Mouse (Mus musculus): ENCODE measurements at regions not wholly inside any gene's neighbourhood (a gene's known extent, or its start where the extent isn't known, plus 50 kb on each side); places are given as distances from the start of the nearest gene placed in this dataset.

DNA sequence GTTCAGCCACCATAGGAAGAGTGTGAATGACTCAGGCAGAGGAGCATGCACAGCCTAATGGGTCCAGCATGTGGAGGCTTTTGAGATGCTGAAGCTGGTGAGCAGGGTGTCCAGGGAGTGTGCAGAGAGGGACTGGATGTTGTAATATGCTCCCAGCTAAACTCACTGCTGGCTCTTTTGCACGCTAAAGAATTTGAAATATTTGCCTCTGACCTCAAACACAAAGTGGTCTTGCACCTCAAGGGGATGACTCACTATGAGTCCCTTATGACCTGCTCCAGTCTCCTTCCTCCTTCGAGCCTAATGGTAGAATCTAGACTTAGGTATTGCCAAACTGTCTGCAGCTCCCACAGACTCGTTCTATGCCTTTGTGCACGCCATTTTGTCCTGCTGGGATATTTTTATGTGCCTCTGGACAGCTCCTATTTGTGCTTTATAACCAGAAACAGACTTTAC lies 55.0 kb upstream of the Slit3 start:
- no peak for DNase-seq (ENCODE audit: low spot score)

DNA sequence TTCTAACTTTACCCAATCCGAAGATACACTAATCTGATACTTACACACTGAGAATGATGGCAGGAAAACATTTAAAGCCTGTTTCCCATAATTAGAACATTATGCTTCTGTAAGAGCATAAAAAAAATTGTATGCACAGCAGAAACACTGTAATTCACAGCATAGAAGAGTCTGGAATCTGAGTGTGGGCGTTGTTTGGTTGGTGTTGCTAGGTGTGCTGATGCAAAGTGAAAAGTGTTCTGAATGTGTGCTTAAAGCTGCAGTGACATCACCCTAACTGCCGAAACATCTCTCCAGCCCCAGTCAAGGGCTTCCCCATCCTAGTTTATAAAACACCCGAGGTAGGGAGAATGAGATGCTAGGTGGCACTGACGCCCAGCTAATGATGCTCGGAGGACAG lies 63.2 kb upstream of the Slit3 start:
- DNase-seq (ENCODE audit: low spot score): no peak

DNA sequence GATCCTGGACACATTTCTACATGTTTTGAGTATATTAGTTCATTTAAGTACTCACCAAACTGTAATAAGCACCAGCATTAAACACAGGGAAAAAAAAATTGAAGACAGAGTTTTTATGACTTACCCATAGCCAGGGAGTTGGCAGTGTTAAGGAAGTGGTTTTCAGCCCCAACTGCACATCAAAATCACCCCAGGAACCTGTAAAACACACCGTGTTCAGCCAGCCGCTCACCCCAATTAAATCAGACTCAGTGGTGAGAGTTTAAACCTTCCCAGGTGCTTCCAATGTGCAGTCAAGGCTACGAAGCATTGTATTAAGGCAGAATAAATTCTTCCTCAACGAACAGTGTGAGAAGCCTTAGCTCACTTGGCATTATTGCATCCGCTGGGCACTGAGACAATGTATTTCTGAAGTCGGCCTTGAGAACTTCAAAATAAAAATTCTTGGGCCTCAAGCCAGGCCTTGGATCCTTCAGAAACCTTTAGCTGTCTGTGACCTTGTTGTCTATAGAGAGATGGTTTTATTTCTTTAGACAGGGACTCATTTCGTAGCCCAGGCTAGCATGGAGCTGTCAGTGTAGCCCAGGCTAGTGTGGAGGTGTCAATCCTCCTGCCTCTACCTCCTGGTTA lies 65.4 kb upstream of the Slit3 start:
- DNase-seq (ENCODE audit: low spot score): no peak

DNA sequence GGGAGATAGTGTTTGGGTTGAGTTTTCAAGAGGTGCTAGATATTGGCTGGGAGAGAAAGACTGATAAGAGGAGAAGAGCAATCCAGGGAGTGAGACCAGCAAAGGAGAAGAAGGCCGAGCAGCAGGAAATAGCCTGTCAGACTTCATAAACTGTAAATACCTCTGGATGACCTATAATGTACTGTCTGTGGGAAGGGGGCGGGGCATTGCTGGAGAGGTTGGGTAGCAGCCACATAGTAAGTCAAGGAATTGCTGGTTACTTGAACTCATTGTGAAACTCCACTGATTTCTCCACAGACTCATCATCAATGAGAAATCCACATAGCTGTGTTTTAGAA lies 67.4 kb upstream of the Slit3 start:
- no peak for DNase-seq (ENCODE audit: low spot score)

DNA sequence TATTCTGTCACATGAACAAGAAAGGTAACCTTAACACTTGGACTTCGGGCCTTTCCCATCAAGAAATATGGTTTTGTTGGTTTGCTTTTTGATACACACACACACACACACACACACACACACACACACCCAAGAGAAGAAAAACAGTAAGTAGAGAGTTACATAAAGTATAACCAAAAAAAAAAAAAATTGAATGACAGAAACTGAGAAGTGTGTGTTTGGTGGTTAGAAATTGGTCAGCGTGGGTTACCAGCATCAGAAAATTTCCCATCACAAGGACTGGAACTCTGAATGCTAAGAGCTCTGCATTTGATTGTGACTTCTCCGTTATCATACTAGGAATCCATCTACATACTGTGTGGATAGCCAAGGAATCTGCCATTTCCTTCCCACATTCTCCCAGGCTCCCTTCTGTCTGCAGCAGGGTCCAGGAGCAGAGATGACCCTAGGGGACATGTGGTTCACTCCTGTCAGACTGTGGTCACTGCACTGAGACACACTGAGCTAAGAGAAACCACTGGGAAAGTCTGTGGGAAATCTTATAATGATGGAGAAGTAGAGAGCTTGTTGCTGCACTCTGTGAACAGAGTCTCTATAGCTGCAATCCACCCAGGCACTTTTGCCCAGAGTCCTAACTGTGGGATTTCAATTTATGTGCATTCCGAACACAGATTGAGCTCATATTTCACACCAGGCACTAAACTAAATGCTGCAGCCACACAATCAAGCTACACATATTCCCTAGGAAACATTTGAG lies 68.0 kb upstream of the Slit3 start:
- no peak for DNase-seq (ENCODE audit: low spot score)

DNA sequence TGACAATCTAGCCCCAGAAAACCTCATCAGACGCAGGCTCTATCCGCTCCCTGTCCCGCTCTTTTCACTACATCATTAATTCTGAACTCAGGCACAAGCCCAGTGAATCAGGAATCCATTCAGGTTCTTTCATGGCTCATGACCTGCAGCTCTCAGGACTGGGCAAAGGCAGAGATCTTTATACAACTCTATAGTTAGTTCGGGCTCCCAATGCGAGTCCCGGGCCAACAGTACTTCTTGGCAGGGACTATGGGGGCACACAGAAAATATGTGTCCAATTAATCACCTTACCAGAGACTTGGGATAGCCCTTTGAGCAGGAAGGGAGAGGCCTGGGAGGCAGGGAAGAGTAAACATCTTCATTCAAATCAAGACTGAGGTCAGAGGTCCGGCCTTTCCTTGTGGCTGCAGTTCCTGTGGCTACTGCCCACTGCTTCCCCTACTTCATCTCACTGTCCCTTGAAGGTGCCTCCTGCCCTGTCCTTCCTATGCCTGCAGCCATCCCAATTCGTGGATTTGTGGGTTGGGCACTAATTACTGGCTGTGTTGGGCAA lies 71.3 kb upstream of the Slit3 start:
- DNase-seq (ENCODE audit: low spot score): no peak

DNA sequence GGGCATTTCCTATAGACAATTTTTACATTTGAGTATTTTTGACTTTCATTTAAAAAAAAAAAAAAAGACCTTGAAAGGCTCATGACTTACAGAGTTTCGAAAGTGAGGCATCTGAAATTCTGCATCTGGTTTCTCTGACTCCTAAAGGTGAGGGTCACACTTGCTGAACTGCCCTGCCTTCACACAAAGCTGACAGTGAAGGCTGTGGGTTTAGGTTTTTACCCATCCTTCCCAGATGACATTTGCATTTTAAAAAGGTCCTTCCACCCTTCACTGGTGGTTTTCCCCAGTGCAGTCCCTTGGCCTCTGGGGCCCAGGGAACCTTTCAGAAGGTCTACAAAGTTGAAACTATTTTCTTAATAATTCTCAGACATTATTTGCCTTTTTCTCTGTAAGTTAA lies 76.4 kb upstream of the Slit3 start:
- no peak for DNase-seq (ENCODE audit: low spot score)

DNA sequence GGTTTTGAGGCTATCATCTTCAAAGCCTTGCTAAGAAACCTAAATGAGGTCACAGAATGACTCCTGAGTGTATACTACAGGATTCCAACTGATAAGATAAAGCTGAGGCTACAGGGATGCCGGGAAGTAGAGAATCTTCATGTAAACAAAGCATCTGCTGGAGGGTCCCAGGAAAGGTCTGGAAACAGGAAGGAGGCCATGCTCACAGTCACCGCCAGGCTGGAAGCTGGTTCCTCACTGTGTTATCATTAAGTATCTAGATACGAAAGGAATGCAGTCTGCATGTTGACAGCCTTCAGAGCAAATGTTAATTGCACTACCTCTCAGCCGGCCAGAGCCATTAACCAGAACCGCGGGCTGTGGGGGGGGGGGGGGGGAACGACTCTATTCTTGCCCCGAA lies 96.6 kb upstream of the Slit3 start:
- no peak for DNase-seq (ENCODE audit: low spot score)

DNA sequence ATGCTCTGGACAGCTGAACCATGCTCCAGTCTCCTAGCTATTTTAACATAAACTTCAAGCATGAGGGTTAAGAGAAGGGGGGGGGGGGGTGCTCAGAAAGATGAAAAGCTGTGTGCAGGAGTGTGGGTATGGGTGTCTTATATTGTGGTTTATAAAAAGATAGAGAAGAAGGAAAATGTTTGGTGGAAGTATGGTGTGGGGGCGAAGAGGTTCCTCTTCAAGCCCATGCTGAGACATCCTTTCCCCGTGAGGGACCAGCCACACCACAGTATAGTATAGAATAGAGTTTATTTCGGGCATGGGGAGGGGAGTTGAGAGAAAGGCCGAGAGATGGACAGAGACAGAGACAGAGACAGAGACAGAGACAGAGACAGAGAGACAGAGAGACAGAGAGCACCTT lies 97.2 kb upstream of the Slit3 start:
- no peak for DNase-seq (ENCODE audit: low spot score)

DNA sequence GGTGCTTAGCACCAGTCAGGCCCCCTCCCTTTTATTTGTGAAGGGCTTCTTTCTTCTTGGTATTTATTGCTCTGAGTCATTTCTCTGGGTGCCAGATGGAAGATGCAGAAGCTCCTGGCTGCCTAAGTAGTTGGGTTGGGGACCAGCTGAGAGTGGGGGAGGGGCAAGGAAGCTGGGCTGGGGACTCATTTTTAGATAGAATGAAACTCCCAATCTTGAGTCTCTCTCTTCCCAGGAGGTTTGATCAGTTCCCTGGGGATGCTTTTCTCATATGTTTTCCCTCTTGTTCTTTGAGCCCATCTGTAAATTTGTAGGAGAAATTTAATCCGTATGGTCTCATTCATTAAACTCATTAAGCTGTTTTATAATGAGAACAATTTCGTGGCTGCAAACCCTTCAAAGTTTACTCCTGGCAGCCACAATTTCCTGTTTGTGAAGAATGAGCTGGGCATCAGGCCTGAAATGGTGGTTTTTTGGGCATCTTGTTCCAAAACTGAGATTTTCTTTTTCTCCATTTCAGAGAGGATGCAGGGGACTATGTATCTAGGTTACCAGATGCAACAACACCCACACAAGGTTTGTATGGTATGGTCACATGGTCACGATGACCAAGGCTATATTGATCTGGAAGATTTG lies 98.9 kb upstream of the Slit3 start:
- peak; percentile 36 for DNase-seq (ENCODE audit: low spot score)

DNA sequence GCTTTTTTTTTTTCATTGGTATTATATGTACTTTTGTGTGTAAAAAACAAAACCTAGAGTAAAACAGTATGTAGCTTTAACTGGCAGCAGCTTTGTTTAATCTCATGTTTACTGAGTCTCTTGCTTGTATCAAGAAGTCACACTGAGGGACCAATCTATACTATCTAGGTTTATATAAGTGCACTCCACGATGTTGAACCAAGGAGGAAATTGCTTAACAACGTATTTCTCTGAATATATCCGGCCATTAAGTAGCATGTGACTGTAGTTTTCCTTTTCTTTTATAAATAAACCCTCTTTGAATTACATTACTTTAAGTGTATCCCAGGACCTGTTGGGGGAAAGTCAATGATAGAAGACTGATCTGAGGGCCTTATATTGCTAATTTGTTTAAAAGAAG lies 104.0 kb upstream of the Slit3 start:
- no peak for DNase-seq (ENCODE audit: low spot score)

DNA sequence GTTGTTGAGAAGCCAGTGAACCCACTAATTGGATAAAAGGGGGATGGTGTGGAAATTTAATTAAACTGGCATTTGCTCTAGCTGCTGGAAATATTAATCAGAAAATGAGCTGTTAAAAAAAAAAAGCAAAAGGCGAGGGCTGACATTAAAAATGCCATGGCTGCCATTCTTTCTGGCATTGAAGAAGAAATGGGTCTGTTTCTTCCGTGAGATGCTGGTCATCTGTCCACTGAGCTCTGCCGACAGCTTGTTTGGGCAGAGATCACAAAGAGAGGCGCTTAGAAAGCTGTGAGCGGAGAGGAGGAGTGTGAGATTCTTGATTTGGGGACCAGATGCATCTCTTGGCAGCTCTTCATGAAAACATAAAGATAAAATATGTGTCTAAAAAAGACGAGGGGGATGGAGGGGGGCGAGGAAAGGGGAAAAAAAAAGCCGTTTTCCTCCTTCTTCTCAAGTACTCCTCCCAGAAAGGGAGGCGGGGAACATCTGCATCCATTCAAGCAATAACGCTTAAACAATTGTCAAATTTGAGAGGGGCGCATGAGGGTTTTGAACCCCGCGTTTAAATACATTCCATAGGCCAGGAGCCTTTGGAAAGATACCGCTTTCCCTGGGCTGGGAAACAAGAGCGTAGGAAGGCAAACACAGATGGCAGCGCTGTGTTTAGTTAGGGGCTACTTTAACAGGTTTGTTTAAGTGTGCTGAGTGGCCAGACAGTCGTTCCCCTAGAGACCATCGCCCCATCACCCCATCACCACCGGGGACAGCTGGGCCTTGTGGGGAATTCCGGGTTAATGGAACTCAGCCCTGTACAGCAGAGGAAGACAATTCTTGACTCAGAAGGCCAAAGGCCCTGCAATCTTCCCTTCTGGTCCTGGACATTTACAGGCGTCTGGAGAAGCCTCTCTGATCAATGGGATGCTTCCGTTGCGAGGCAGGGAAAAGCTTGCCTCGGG lies 109.2 kb upstream of the Slit3 start:
- peak; percentile 58 for DNase-seq (ENCODE audit: low spot score)

DNA sequence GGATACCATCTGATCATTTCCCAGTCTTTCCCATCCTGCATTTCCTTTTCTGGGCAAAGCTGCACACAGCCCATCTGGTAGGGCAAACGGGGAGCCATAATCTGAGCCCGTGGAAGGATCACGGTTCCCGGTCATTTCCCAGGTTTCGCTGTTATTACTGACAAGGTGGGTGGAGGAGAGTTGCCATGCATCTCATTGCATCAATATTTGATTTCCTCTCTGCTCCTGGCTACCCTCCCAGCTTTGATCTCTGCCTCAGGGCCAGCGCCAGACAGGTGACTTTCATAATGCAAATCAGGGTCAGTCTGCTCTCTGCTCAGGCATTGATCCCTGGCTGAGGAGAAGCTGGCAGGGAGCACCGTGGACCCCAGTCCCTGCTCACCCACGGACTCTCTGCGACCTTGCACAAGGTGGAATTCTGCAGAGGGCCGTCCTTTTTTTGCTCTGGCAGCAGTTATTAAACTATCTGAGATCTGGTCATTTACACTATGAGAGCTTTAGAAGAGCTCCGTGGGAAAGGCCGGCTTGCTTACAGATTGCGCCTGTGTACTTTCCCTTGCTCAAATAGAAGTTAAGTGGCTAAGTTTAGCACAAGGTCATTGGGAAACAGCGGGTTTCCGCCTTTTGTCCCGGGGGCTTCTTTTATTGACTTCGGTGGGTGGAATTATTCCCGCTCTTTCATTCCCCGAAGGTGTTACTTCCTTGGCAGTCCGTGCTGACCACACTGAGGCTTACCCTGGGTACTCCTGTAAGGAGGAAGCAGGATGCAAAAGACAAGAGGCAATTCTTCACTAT lies 114.1 kb upstream of the Slit3 start:
- DNase-seq (ENCODE audit: low spot score): no peak

DNA sequence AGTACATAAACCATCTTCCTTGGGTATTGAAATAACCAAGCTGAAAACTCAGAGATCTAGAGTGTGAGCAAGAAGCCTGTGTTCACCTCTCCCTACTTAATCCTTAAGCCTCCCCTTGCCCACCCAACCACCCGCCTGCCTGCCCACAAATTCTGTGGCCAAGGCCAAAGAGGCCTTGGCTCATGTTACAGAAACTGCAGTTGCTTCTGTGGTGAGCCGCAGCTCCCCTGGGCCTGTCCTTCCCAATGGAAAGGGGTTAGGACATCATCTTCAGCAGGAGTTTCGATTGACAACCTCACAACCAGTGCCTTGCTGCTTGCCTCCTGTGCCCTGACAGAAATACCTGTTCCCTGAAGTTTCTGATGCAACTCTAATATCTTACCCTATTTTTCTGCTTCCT lies 115.9 kb upstream of the Slit3 start:
- no peak for DNase-seq (ENCODE audit: low spot score)

DNA sequence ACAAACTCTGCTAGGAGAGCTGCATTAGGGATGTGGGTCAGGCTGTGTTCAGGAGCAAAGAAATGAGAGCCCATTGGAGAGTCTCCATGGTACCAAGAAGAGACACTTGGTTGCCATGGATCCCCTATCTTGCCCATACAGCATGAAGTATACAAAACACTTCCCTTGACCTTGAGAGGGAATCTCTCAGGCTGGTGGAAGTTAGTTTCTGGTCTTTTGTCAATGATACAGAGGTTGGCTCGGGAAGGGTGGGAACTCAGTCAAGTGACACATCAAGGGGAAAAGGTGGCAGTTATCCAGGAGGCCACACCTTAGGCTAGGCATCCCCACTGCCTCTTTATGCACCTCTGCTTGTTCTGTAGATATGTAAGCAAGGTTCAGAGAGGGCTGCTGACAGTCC lies 116.6 kb upstream of the Slit3 start:
- DNase-seq (ENCODE audit: low spot score): no peak

DNA sequence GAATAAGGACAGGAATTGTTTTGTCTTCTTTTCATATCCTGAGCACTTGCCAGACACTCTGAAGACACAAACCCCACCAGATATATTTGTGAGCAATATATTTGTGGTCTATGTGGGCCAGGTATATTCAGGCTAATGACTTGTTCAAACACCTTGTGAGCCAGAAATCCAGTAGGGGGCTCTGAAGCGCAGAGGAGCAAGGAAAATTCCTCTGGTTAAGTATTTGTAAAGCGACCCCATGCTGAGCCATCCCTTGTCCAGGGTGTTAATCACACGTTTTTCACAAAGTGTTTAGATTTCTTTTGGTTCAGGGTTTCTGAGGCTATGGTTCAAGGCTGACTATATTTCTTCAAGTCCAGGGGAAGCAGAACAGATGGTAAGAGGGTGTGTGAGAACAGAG lies 117.1 kb upstream of the Slit3 start:
- no peak for DNase-seq (ENCODE audit: low spot score)

DNA sequence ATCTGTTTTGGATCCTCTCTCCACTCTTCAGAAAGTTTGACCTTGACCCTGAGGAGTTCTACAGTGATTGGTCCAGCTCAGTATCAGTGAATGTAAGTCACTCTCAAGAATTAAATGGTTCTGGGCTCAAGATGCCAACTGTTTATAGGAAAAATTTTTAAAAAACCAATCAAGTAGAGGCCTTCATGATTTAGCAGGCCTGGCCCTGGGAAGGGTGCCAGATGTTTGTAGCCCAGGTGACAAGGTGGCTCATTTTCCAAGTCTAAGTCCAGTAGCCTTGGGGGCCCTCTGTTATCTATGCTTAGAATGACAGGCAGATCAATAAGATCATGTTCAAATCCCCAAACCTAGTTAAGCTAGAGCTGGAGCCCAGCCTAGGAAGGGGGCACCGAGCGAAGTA lies 123.1 kb upstream of the Slit3 start:
- DNase-seq (ENCODE audit: low spot score): no peak

DNA sequence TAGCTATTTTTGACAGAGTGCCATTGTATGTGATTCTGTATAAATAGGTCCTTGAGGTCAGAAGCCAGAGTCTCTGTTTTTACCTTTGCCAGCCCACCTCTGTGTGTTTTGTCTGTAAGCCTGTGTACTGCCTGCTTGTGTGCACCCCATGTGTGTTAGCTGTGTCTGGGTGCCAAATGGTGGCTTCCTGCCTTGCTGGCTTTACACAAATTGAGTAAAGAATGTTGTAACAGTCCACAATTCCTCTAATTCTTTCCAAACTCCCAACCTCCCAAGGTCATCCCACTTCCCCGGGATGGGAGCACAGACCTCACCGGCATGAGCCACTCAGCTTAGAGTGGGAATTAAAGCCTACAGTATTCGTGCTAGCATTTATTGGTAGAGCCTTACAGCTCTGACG lies 125.5 kb upstream of the Slit3 start:
- DNase-seq (ENCODE audit: low spot score): no peak

DNA sequence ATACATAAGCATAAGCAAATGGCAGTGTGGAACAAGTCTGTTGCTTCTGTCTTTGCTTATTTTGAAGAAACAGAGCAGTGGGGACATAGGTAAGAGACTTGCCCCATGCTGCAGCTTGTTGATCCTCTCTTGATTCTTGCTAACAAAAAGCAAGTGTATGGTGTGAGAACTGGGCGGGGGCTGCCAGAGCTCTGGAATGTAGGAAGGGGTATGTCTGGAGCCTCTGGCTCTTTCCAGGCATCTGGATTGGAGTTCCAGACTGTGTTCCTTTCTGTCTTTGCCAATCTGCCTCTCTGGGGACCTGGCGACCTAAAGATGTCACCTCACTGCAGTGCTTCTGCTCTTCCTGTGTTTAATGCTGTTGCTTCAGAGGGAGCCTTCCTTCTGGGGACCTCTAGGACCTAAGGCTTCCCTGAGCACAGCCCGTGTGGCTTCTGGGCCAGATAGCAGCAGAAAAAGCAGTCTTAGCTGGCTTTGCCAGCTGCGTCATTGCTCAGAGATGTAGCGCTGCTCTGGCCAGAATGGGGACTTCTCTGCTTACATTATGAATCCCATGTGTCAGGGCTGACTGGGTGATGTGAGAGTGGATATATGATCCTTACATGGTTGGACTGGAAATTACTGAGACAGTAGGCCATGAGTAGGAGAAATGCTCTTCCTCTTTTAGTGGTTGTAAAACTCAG lies 138.1 kb upstream of the Slit3 start:
- no peak for DNase-seq (ENCODE audit: low spot score)

DNA sequence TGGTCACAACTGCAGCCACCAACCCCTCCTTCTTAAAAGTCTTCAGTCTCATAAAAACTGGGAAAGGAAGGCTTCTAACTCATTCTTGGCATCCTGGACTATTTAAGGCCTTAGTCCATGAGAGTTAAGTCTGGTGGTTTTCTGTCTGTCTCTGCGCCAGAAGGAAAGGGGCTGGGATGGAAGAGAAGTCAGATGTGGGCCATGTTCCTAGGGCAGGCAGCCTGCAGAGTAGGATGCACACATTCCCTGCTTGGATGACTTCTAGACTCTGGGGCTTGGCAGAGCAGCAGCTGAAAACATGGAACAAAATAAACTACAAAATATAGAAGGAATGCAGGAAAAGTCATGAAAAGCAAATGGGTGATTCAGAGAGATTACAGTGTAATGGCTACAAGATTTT lies 140.8 kb upstream of the Slit3 start:
- no peak for DNase-seq (ENCODE audit: low spot score)

DNA sequence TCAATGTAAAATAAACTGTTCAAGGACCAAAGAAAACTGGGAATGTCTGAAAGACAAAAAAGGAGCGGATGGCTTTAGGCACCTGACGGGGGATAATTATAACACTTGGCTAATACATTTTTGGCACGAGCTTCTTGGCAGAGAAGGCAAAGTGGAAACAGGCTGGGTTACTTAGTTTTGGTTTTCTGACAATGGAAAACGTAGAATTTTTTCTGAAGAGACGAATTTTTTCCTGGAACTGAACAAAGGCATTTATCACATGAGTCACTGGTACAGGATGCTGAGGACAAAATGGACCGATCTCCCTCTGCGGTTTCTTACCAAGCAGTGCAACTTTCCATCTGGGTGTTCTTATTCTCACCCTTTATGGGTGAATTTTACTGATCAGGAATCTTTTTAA lies 143.2 kb upstream of the Slit3 start:
- no peak for DNase-seq (ENCODE audit: low spot score)

Measured in MN1 (cell line).